Mouse (Mus musculus) embryonic fibroblast, embryonic 13.5 days (primary cell): Measurements from ENCODE around the gene Tssk4.

Experiments used
- CTCF ChIP-seq: IDR thresholded peaks from 2 replicates; pipeline ENCODE4 v1.5.1; 2011; ENCODE audit warnings: mild to moderate bottlenecking, control low read depth, low read length, moderate library complexity, borderline replicate concordance; ENCODE audit not compliant: insufficient read depth
- POLR2A ChIP-seq: IDR thresholded peaks from 2 replicates; pipeline ENCODE4 v1.6.1; 2011; ENCODE audit warnings: low read depth, mild to moderate bottlenecking, control low read depth, low read length, moderate library complexity

DNA sequence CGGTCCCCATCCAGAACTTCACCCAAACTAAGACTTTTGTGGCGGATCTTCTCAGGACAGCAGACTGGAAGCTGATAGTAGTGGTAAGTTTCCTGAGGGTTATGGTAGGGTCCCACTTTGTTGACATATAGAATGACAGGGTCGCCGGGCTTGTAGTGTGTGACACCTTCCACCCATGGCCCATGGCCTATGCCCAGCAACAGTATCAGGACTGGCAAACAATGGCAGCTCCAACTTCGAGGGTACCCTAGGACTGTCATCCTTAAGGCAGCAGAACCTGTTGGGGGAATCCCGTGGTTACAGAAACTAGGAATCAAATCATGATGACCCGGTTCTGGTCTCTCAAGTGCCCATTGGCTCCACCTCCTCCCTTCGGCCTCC, 7.3 kb upstream of the Tssk4 start:
- TF ChIP-seq POLR2A (no peak), CTCF (no peak)
